Mouse (Mus musculus) c-Kit-positive CD71-positive TER-119-negative erythroid progenitor cells, embryonic 14.5 days (primary cell): Measurements from ENCODE around the gene Rundc1.
"Not testable (repeated sequence)": the region's sequence is repeated elsewhere in the genome, so short reads cannot be mapped to it uniquely, and the experiment has no call there.

Source experiments
- DNase-seq: peaks from one replicate; pipeline ENCODE4 v3.0.0-alpha.2; 2013; ENCODE audit warnings: low read depth

Gene Rundc1

GRCm38 (mm10) chr11:101424925-101425813, at the start of gene Rundc1, which contains the start of gene Ptges3l:
Rundc1 (plus strand) TSS chr11:101425085.
Ptges3l (minus strand) TSS chr11:101425333.
- DNase-seq, result peak; percentile 95

DNA sequence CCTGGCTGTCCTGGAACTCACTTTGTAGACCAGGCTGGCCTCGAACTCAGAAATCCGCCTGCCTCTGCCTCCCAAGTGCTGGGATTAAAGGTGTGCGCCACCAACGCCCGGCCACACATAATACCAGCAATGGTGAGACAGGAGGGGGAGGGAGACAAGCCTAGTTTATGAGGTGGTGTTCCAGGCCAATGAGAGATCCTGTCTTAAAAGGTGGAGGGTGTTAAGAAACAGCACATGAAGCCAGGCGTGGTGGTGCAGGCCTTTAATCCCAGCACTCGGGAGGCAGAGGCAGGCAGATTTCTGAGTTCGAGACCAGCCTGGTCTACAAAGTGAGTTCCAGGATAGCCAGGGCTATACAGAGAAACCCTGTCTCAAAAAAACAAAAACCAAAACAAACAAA, 46.7 kb upstream of the Rundc1 start:
- not testable (repeated sequence) for DNase-seq

GRCm38 (mm10) chr11:101378926-101379325, 46.0 kb upstream of the Rundc1 start:
- no peak for DNase-seq

GRCm38 (mm10) chr11:101381817-101382216, 43.1 kb upstream of the Rundc1 start:
- no peak for DNase-seq

- DNase-seq, result peak; percentile 41
Measured at GRCm38 (mm10) chr11:101395110-101395509, 29.8 kb upstream of the Rundc1 start.

GRCm38 (mm10) chr11:101415306-101415705, 9.6 kb upstream of the Rundc1 start:
- DNase-seq, result no peak

GRCm38 (mm10) chr11:101416433-101417100, 8.3 kb upstream of the Rundc1 start:
- no peak for DNase-seq

DNA sequence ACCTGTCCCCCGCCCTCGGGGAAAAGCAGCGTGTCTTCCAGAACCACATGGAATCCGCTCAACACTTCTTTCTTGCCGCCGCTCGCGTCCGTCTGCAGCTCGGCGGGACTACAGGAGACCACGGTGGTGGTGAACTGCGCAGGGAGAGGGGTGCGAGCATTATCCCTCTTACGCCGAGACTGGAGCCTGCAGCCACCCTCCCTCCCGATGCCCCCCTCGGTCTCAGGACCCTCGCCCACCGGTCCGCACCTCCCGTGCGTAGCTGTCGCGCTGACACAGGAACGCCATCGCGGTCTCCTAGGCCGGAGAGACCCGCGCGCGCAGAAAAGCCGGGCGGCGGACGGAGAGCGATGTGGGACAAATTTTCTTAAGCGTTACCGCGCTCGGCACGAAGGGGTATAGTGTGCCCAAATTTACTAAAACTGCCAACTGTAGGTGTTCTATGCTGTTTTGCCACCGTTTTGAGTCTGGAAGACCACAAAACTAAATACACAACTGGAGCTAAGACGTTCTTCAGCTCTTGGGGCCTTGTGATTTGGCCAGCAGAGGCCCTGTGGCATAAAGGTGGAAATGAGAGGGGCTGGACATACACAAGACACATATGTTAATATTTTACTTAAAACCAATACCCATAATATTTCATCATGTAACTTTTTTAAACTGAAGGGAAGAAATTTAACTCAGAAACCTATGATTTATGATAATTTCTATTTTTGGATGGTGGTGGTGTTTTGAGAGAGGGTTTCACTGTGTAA, 7.6 kb upstream of the Rundc1 start, which contains the start of gene Aarsd1:
Gene Aarsd1 (minus strand): TSS at position 515 of the 755 bp plus-strand sequence.
- DNase-seq, result peak; percentile 80

- no peak for DNase-seq
Measured at GRCm38 (mm10) chr11:101418991-101419390, 5.9 kb upstream of the Rundc1 start.

DNA sequence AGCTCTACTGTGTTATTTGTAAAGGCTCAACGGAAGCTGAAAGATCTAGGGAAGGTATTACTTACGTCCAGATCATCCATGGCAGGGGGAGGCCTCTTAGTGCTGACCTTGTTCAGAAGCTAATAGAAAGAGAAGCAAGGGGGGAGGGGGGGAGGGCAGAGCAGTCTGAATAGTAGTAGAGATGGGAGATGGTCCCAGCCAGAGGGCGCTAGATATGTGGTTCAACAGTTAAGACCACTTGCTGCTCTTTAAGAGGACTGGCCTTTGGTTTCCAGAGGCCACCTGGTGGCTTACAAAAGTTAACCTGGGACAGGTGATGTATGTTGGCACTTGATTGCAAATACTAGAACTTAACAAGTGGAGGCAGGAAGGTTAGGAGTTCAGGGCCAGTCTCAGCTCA, 5.3 kb upstream of the Rundc1 start:
- peak; percentile 29 for DNase-seq

- no peak for DNase-seq
Measured at GRCm38 (mm10) chr11:101420148-101420547, 4.7 kb upstream of the Rundc1 start.

DNA sequence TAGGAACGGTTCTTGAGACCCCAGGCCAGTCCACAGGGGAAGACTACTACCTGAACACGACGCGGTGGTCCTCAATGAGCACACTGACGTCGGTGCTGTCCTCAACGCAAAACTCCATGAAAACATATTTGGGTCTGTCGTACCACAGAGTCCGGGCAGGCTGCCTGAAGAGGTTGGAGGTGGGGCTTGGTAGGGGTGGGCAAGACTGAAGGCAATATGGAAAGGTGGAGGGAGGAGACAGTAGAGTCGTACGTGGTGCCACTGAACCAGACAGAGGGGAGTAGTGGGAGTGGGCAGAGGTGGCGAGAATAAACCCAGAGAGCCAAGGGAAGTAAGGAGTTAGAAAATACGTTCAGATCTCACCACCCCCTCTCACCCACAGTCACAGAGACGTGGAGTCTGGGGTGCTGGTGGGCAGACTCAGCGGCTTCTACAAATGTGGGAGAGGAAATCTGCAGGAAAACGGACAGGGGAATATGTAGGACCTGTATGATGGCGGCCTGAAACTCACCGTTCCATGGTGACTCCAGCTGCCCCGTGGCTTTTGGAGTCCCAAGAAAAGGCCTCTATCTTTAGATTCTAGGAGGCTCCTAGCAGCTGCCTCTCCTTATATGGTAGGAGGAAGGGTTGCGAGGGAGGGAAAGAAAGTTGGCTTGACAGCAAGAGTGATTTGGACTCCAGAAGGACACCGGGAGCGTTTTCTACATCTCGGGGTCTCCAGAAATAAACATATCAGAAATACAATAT, 607 bp upstream of the Rundc1 start, which contains the start of gene Gm27029:
Gene Gm27029 (minus strand): TSS at position 692 of the 747 bp plus-strand sequence.
- DNase-seq, result no peak

DNA sequence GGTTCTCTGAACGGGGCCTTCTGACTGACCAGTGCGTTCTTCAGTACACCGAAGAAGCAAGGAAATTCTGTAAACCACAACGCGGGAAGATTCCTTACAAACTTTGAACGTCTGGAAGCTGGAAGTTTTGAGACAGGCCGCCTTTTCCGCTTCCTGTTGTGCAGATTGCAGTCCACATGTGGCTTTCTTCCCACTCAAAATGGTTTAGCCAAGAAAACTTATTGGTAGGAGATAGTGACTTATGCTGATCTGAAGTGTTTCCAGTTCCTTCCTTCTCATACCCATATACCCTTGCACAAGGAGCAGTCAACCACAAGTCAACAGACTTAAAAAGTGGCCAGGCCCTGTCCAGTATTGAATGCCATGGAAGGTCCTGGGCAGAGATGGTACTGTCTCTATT, 1.3 kb downstream of the Rundc1 start:
- DNase-seq, result no peak

GRCm38 (mm10) chr11:101431327-101431726, 6.4 kb downstream of the Rundc1 start:
- DNase-seq, result no peak

DNA sequence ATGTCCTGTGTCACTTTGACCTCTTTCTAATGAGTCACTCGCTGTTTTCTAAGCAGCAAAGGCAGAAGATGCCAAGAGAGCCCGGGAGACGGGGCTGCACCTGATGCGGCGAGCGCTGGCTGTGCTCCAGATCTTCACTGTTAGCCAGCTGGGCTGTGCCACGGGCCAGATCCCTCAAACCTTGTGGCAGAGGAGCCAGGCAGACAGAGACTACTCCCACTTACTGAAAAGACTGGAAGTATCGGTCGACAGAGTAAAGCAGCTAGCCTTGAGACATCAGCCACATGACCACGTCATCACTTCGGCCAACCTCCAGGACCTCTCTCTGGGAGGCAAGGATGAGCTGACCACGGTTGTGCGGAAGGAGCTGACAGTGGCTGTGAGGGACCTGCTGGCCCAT, 8.5 kb downstream of the Rundc1 start:
- no peak for DNase-seq

DNA sequence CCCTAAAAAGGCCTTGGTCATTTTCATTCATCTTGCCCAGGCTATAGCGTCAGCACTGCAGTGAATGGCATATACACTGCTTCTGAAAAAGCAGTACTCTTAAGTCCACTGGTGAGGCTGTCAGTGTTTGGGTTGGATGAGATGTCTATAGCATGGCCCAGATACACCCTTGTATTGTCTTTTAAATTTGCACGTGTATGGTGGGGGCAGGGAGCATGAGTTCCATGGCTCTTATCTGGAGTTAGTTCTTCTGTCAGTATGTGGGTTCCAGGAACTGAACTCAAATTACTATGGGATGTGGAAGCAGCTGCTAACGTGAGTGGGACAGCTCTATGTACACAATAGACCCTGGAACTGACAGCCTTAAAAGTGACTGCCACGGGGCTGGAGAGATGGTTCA, 10.9 kb downstream of the Rundc1 start:
- DNase-seq, result no peak

- no peak for DNase-seq
Measured at GRCm38 (mm10) chr11:101436916-101437315, 12.0 kb downstream of the Rundc1 start.

GRCm38 (mm10) chr11:101438006-101438405, 13.1 kb downstream of the Rundc1 start:
- DNase-seq, result not testable (repeated sequence)

DNA sequence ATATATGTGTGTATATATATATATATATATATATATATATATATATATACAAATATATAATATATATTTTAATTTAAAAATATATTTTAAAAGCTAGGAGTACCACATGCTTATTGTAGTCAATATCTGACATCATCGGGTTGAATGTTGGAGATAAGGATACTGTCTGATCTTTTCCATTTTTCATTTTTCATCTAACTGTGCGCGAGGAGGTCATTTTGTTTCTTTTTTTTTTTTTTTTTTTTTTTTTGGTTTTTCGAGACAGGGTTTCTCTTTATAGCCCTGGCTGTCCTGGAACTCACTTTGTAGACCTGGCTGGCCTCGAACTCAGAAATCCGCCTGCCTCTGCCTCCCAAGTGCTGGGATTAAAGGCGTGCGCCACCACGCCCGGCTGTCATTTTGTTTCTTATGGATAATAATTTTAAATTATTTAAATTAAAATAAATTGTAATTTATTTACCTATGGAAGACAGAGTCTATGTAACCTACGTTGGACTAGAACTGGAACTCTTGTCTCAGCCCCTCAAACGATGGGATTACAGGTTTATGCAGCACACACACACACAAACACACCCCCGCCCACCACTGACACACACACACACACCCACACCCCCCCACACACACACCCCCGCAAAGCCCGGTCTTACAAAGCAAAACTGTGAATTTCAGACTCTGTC, 16.7 kb downstream of the Rundc1 start:
- DNase-seq, result not testable (repeated sequence)

DNA sequence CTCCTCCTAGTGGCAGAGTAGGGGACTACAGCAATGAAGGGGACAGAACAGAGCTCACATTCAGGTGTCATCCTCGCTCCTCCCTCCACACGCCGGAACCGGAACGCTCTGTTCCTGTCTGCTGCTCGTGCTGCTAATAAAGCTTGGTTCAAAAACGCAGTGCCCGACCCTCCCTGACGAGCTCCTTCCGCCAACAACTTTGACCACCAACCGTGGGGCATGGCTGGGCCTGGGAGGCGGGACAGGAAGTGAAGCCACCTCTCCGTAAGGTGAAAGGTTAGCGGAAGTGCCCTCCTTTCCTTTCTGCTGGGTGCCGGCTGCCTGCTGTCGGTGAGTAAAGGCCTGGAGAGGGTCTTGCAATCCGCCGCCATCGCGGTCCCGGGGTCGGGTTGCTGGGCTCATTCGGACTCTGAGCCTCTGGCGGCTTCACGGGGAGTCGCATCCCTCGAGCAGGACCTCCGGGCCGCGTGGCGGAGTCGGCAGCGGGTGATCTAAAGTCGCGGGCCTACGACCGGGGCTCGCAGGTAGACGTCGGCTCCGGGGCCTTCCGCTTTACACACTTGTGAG, 17.3 kb downstream of the Rundc1 start, which contains the start of gene Rpl27:
Gene Rpl27 (plus strand): TSS at position 172 of the 567 bp plus-strand sequence.
- peak; percentile 100 for DNase-seq
